Comparison of ENCODE assay signal across 8 mouse cellular contexts in the genomic region with DNA sequence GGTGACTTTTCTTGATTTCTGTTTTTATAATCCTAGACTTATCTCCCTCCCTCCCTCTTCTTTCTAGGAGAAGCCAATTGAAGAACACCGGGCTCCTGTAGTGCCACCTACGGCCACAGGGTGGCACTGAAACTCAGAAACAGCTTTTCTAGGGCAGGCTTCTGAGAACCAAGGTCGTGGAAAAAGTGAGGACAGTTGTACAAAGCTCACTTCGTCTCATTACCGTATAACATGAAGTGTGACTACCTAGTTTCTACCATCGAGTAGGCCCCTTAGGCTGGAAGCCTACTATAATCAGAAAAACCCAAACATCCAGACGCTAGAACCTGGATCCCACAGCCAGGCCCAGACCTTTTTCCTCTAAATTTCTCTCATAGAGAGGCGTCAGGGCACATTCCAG. TPM values are rescaled to one million over a fixed set of nuclear protein-coding genes. Genes with fewer than 3 reads are reported as not detected.
DNase-seq lines count a peak whose midpoint lies in the region; ATAC-seq and TF ChIP-seq lines count a peak whose summit lies in the region.

No protein-coding gene starts in this region.

- no peak for ATAC-seq in forebrain, embryonic 12.5 days (ENCODE audit: low FRiP score)
- no peak for ATAC-seq in lung, embryonic 16.5 days (ENCODE audit: low read depth)

- no peak overlapping the region for H3K4me3 ChIP-seq in ES-Bruce4 (ENCODE audit: low read depth, low read length)
- peak overlapping the region; percentile 46 for H3K4me3 ChIP-seq in forebrain, embryonic 12.5 days (replicated peaks)
- peak overlapping the region; percentile 46 for H3K4me3 ChIP-seq in lung, embryonic 16.5 days (ENCODE audit: low read length)

- H3K27me3 ChIP-seq in ES-Bruce4 (ENCODE audit: control insufficient read depth, insufficient read depth, low read length, poor library complexity, severe bottlenecking): no peaks in the 10 kb centered on the region
- 0 out of 2 replicates have a peak, but pooled peaks cover 3% of the 10 kb centered on the region for H3K27me3 ChIP-seq in forebrain, embryonic 12.5 days
- H3K27me3 ChIP-seq in lung, embryonic 16.5 days (ENCODE audit: control insufficient read depth, insufficient read depth, low read depth, low read length): no peaks in the 10 kb centered on the region

- H3K4me2 ChIP-seq in forebrain, embryonic 12.5 days: peak overlapping the region; percentile 91
- peak overlapping the region; percentile 52 for H3K4me2 ChIP-seq in lung, embryonic 16.5 days (ENCODE audit: low read depth, low read length)

- H3K9me3 ChIP-seq in ES-Bruce4 (replicated peaks; ENCODE audit: control insufficient read depth, insufficient read depth, low read length, poor library complexity, severe bottlenecking): no peaks in the 10 kb centered on the region
- H3K9me3 ChIP-seq in forebrain, embryonic 12.5 days: no peaks in the 10 kb centered on the region
- H3K9me3 ChIP-seq in lung, embryonic 16.5 days (ENCODE audit: control insufficient read depth, low read length): no peaks in the 10 kb centered on the region

- 8% methylated on average over 8 of the region's 8 CpGs for WGBS in forebrain, embryonic 12.5 days
- WGBS in lung, embryonic 16.5 days: 8% methylated on average over 8 of the region's 8 CpGs

- TF ChIP-seq EP300 in ES-Bruce4 (IDR thresholded peaks at IDR 0.05; ENCODE audit: insufficient read depth, low read depth, low read length): no peak

- no peak for TF ChIP-seq POLR2A in ES-Bruce4 (IDR thresholded peaks at IDR 0.05; ENCODE audit: insufficient read depth, low read length)

- DNase-seq in c-Kit-positive CD71-negative TER-119-negative erythroid progenitor cells, embryonic 14.5 days (ENCODE audit: low read depth): peak; percentile 85
- DNase-seq in heart, postnatal 36 days: peak; percentile 89 to 93
- DNase-seq in layer of hippocampus, adult 8-10 months (ENCODE audit: low spot score in 2 of 2): peak; percentile 80 to 91
- peak; percentile 84 for DNase-seq in ovary, postnatal 14 days (ENCODE audit: low spot score)
- DNase-seq in thymus, postnatal 0 days (ENCODE audit: low spot score): peak; percentile 88

- no peaks in the 10 kb centered on the region for H3K36me3 ChIP-seq in ES-Bruce4 (ENCODE audit: control insufficient read depth, insufficient read depth, low read length, poor library complexity, severe bottlenecking)
- H3K36me3 ChIP-seq in forebrain, embryonic 12.5 days (replicated peaks): no peaks in the 10 kb centered on the region
- H3K36me3 ChIP-seq in lung, embryonic 16.5 days (ENCODE audit: control insufficient read depth, insufficient read depth, low read length): no peaks in the 10 kb centered on the region

- TF ChIP-seq CTCF in ES-Bruce4 (IDR thresholded peaks at IDR 0.05; ENCODE audit: low read depth, low read length): peak; percentile 64

- peak overlapping the region; percentile 55; the same call in 1 of the 2 replicates for H3K27ac ChIP-seq in ES-Bruce4 (ENCODE audit: insufficient read depth, low read length)
- H3K27ac ChIP-seq in forebrain, embryonic 12.5 days: no peak overlapping the region
- peak overlapping the region; percentile 11; the same call in 1 of the 2 replicates for H3K27ac ChIP-seq in lung, embryonic 16.5 days (ENCODE audit: low read length)

- H3K9ac ChIP-seq in ES-Bruce4 (ENCODE audit: low read depth, poor library complexity, severe bottlenecking): peak overlapping the region; percentile 45
- peak overlapping the region; percentile 60; the same call in 1 of the 2 replicates for H3K9ac ChIP-seq in forebrain, embryonic 12.5 days
- no peak overlapping the region for H3K9ac ChIP-seq in lung, embryonic 16.5 days (ENCODE audit: low read length)

- intact Hi-C loops in heart, postnatal 36 days (cut with DNase I): loop anchor here (1.0 kb wide), 2 partner anchors 51 to 83 kb away; no protein-coding TSS in a partner anchor

- no peaks in the 10 kb centered on the region for H3K4me1 ChIP-seq in ES-Bruce4 (ENCODE audit: control insufficient read depth, insufficient read depth, low read length)
- H3K4me1 ChIP-seq in forebrain, embryonic 12.5 days: peaks cover 34% of the 10 kb centered on the region
- H3K4me1 ChIP-seq in lung, embryonic 16.5 days (replicated peaks; ENCODE audit: control insufficient read depth, insufficient read depth, low read length): peaks cover 30% of the 10 kb centered on the region

RNA-seq across cellular contexts. Expression of a gene that starts 3.6 kb away (rescaled TPM):
- polyA plus RNA-seq in ES-Bruce4 (2011; ENCODE audit: insufficient read depth, insufficient read length, low read depth, missing spikeins): 17.1 and 24.7 TPM in 2 replicates
- 53.4 and 56.9 TPM in 2 replicates for polyA plus RNA-seq in forebrain, embryonic 12.5 days (2016; fragmentation: Nextera tagmentation; extraction: Ambion mirVana)
- 1 to 10 TPM; 4.2 to 6.1 TPM for total RNA-seq in heart, postnatal 36 days (2021)
- 10 to 100 TPM; 14.8 to 21.0 (median 19.0) TPM for total RNA-seq in layer of hippocampus, adult 8-10 months (2022)
- polyA plus RNA-seq in lung, embryonic 16.5 days (2015; fragmentation: Nextera tagmentation; extraction: Ambion mirVana): 101 and 104 TPM in 2 replicates
- polyA plus RNA-seq in thymus, postnatal 0 days (2015; fragmentation: Nextera tagmentation; extraction: Ambion mirVana): 29.8 and 33.2 TPM in 2 replicates

RNA-seq across cellular contexts. Expression of a gene that starts 7.4 kb away (rescaled TPM):
- polyA plus RNA-seq in ES-Bruce4 (2011; ENCODE audit: insufficient read depth, insufficient read length, low read depth, missing spikeins): 4.0 and 7.0 TPM in 2 replicates
- polyA plus RNA-seq in forebrain, embryonic 12.5 days (2016; fragmentation: Nextera tagmentation; extraction: Ambion mirVana): 7.4 and 11.1 TPM in 2 replicates
- total RNA-seq in heart, postnatal 36 days (2021): 10 to 100 TPM; 16.0 to 17.1 TPM
- total RNA-seq in layer of hippocampus, adult 8-10 months (2022): 10 to 100 TPM; 30.8 to 33.3 (median 31.5) TPM
- 7.2 and 8.6 TPM in 2 replicates for polyA plus RNA-seq in lung, embryonic 16.5 days (2015; fragmentation: Nextera tagmentation; extraction: Ambion mirVana)
- polyA plus RNA-seq in thymus, postnatal 0 days (2015; fragmentation: Nextera tagmentation; extraction: Ambion mirVana): 9.8 and 12.4 TPM in 2 replicates

RNA-seq across cellular contexts. Expression of a gene that starts 21.3 kb away (rescaled TPM):
- polyA plus RNA-seq in ES-Bruce4 (2011; ENCODE audit: insufficient read depth, insufficient read length, low read depth, missing spikeins): 39.5 and 41.6 TPM in 2 replicates
- polyA plus RNA-seq in forebrain, embryonic 12.5 days (2016; fragmentation: Nextera tagmentation; extraction: Ambion mirVana): 103 and 121 TPM in 2 replicates
- 10 to 100 TPM; 50.5 to 72.7 TPM for total RNA-seq in heart, postnatal 36 days (2021)
- 100 to 1,000 TPM; 926 to 962 (median 934) TPM for total RNA-seq in layer of hippocampus, adult 8-10 months (2022)
- 80.6 and 85.2 TPM in 2 replicates for polyA plus RNA-seq in lung, embryonic 16.5 days (2015; fragmentation: Nextera tagmentation; extraction: Ambion mirVana)
- 35.9 and 38.5 TPM in 2 replicates for polyA plus RNA-seq in thymus, postnatal 0 days (2015; fragmentation: Nextera tagmentation; extraction: Ambion mirVana)

RNA-seq across cellular contexts. Expression of a gene that starts 21.5 kb away (rescaled TPM):
- polyA plus RNA-seq in ES-Bruce4 (2011; ENCODE audit: insufficient read depth, insufficient read length, low read depth, missing spikeins): 108 and 121 TPM in 2 replicates
- polyA plus RNA-seq in forebrain, embryonic 12.5 days (2016; fragmentation: Nextera tagmentation; extraction: Ambion mirVana): 163 and 169 TPM in 2 replicates
- total RNA-seq in heart, postnatal 36 days (2021): 1 to 10 TPM in 1 of 2 experiments, under 1 TPM in 1; 0.72 to 1.2 TPM
- total RNA-seq in layer of hippocampus, adult 8-10 months (2022): 1 to 10 TPM in 2 of 4 experiments, under 1 TPM in 2; 0.52 to 1.6 (median 0.88) TPM
- 183 and 189 TPM in 2 replicates for polyA plus RNA-seq in lung, embryonic 16.5 days (2015; fragmentation: Nextera tagmentation; extraction: Ambion mirVana)
- polyA plus RNA-seq in thymus, postnatal 0 days (2015; fragmentation: Nextera tagmentation; extraction: Ambion mirVana): 134 and 154 TPM in 2 replicates

RNA-seq across cellular contexts. Expression of a gene that starts 28.1 kb away (rescaled TPM):
- polyA plus RNA-seq in ES-Bruce4 (2011; ENCODE audit: insufficient read depth, insufficient read length, low read depth, missing spikeins): 25.0 and 29.3 TPM in 2 replicates
- polyA plus RNA-seq in forebrain, embryonic 12.5 days (2016; fragmentation: Nextera tagmentation; extraction: Ambion mirVana): 7.8 and 12.3 TPM in 2 replicates
- 10 to 100 TPM; 34.2 to 82.1 TPM for total RNA-seq in heart, postnatal 36 days (2021)
- total RNA-seq in layer of hippocampus, adult 8-10 months (2022): 100 to 1,000 TPM in 2 of 4 experiments, 10 to 100 TPM in 2; 91.2 to 107 (median 97.7) TPM
- 31.1 and 32.4 TPM in 2 replicates for polyA plus RNA-seq in lung, embryonic 16.5 days (2015; fragmentation: Nextera tagmentation; extraction: Ambion mirVana)
- polyA plus RNA-seq in thymus, postnatal 0 days (2015; fragmentation: Nextera tagmentation; extraction: Ambion mirVana): 3.5 and 4.7 TPM in 2 replicates
